Comparison of ENCODE assay signal across 8 mouse cellular contexts in the genomic region with DNA sequence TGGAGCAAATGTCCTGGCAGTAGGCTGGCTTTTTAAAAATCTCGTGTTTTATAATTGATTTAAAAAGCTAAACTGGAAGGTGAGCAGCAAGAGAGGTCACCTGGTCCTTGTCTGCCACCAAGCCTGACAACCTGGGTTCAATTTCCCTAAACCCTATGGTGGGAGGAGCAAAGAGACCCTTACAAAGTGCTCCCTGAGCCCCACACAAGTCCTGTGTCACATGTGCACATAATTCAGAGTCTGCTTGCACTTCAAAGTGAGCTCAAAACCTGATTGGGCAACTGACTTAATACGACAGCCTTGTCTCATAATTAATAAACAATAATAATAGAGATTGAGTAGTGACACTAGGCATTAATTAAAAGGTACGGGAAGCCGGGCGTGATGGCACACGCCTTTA. TPM values are rescaled to one million over a fixed set of nuclear protein-coding genes. Genes with fewer than 3 reads are reported as not detected.
DNase-seq lines count a peak whose midpoint lies in the region; ATAC-seq and TF ChIP-seq lines count a peak whose summit lies in the region.

No protein-coding gene starts in this region.

- no peak for TF ChIP-seq CTCF in heart, adult 2 months (IDR thresholded peaks at IDR 0.05)

- no peaks in the 10 kb centered on the region for H3K27me3 ChIP-seq in heart, adult 2 months (ENCODE audit: control insufficient read depth, insufficient read depth, low read length)
- no peaks in the 10 kb centered on the region for H3K27me3 ChIP-seq in neural tube, embryonic 11.5 days (ENCODE audit: control insufficient read depth, insufficient read depth, low read length)
- no peaks in the 10 kb centered on the region for H3K27me3 ChIP-seq in liver, embryonic 13.5 days
- H3K27me3 ChIP-seq in stomach, embryonic 16.5 days (ENCODE audit: control insufficient read depth, insufficient read depth, low read length): no peaks in the 10 kb centered on the region

- TF ChIP-seq EP300 in heart, adult 2 months (IDR thresholded peaks at IDR 0.05; ENCODE audit: insufficient read depth, low read depth, low read length): no peak

- H3K9me3 ChIP-seq in neural tube, embryonic 11.5 days (ENCODE audit: control insufficient read depth, low read length): no peaks in the 10 kb centered on the region
- H3K9me3 ChIP-seq in liver, embryonic 13.5 days (replicated peaks): no peaks in the 10 kb centered on the region
- no peaks in the 10 kb centered on the region for H3K9me3 ChIP-seq in stomach, embryonic 16.5 days (replicated peaks; ENCODE audit: control insufficient read depth, low read length)

- TF ChIP-seq POLR2A in heart, adult 2 months (IDR thresholded peaks at IDR 0.05; ENCODE audit: insufficient read depth, low read depth, low read length): no peak

- H3K4me2 ChIP-seq in neural tube, embryonic 11.5 days (ENCODE audit: low read depth): peak overlapping the region; percentile 83
- H3K4me2 ChIP-seq in liver, embryonic 13.5 days: peak overlapping the region; percentile 98
- H3K4me2 ChIP-seq in stomach, embryonic 16.5 days (ENCODE audit: low read depth, low read length): peak overlapping the region; percentile 90

- H3K4me1 ChIP-seq in heart, adult 2 months (ENCODE audit: control insufficient read depth, insufficient read depth, low read length): peaks cover 23% of the 10 kb centered on the region
- H3K4me1 ChIP-seq in neural tube, embryonic 11.5 days (ENCODE audit: control insufficient read depth, insufficient read depth, low read length): peaks cover 25% of the 10 kb centered on the region
- peaks cover 71% of the 10 kb centered on the region for H3K4me1 ChIP-seq in liver, embryonic 13.5 days (replicated peaks)
- peaks cover 39% of the 10 kb centered on the region for H3K4me1 ChIP-seq in stomach, embryonic 16.5 days (ENCODE audit: control insufficient read depth, insufficient read depth, low read length)

- H3K79me2 ChIP-seq in heart, adult 2 months (replicated peaks; ENCODE audit: control insufficient read depth, insufficient read depth, low read length): no peaks in the 10 kb centered on the region

- no peaks in the 10 kb centered on the region; the same call in 1 of the 2 replicates for H3K36me3 ChIP-seq in heart, adult 2 months (ENCODE audit: control insufficient read depth, insufficient read depth, low read length)
- H3K36me3 ChIP-seq in neural tube, embryonic 11.5 days (ENCODE audit: control insufficient read depth, insufficient read depth, low read length): peaks cover 2% of the 10 kb centered on the region; the same call in 1 of the 2 replicates
- 0 out of 2 replicates have a peak, but pooled peaks cover 7% of the 10 kb centered on the region for H3K36me3 ChIP-seq in liver, embryonic 13.5 days
- H3K36me3 ChIP-seq in stomach, embryonic 16.5 days (ENCODE audit: control insufficient read depth, insufficient read depth, low read length): no peaks in the 10 kb centered on the region

- no peak for ATAC-seq in neural tube, embryonic 11.5 days (ENCODE audit: insufficient read depth, low FRiP score, low TSS enrichment)
- no peak for ATAC-seq in liver, embryonic 13.5 days (ENCODE audit: low read depth)
- no peak for ATAC-seq in stomach, embryonic 16.5 days (ENCODE audit: insufficient read depth, low FRiP score)

- no peak for DNase-seq in heart, adult 2 months
- DNase-seq in heart, adult 8-10 months (ENCODE audit: low spot score): no peak
- DNase-seq in neural tube, embryonic 11.5 days (ENCODE audit: low spot score): no peak
- no peak for DNase-seq in neural tube, embryonic 10.5 days (ENCODE audit: extremely low spot score, low spot score)
- no peak for DNase-seq in liver, embryonic 13.5 days
- DNase-seq in left cerebral cortex, postnatal 14 days (ENCODE audit: low spot score in 2 of 2): no peak
- DNase-seq in gastrocnemius, postnatal 4 days (ENCODE audit: low spot score in 2 of 2): no peak

- H3K4me3 ChIP-seq in heart, adult 2 months: peak overlapping the region; percentile 72; the same call in 1 of the 2 replicates
- H3K4me3 ChIP-seq in neural tube, embryonic 11.5 days (ENCODE audit: low read depth, low read length): peak overlapping the region; percentile 99
- H3K4me3 ChIP-seq in liver, embryonic 13.5 days (replicated peaks): peak overlapping the region; percentile 80; the same call in 1 of the 2 replicates
- peak overlapping the region; percentile 91 for H3K4me3 ChIP-seq in stomach, embryonic 16.5 days (replicated peaks; ENCODE audit: low read length)

- no peak overlapping the region for H3K9ac ChIP-seq in heart, adult 2 months (ENCODE audit: low read depth, low read length)
- H3K9ac ChIP-seq in neural tube, embryonic 11.5 days (ENCODE audit: low read length): peak overlapping the region; percentile 44; the same call in 1 of the 2 replicates
- H3K9ac ChIP-seq in liver, embryonic 13.5 days: peak overlapping the region; percentile 89; the same call in 1 of the 2 replicates
- H3K9ac ChIP-seq in stomach, embryonic 16.5 days (ENCODE audit: low read length): peak overlapping the region; percentile 100

- peak overlapping the region; percentile 94 for H3K27ac ChIP-seq in heart, adult 2 months
- peak overlapping the region; percentile 100; the same call in 1 of the 2 replicates for H3K27ac ChIP-seq in neural tube, embryonic 11.5 days (ENCODE audit: low read depth, low read length)
- H3K27ac ChIP-seq in liver, embryonic 13.5 days: peak overlapping the region; percentile 94
- peak overlapping the region; percentile 100 for H3K27ac ChIP-seq in stomach, embryonic 16.5 days (ENCODE audit: low read length)

- WGBS in heart, adult 2 months: 88% methylated on average over 6 of the region's 6 CpGs
- WGBS in neural tube, embryonic 11.5 days: 78% methylated on average over 6 of the region's 6 CpGs
- 75% methylated on average over 6 of the region's 6 CpGs for WGBS in liver, embryonic 13.5 days (ENCODE audit: insufficient replicate concordance)
- 79% methylated on average over 6 of the region's 6 CpGs for WGBS in stomach, embryonic 16.5 days

- intact Hi-C loops in heart, adult 2 months (cut with DNase I): loop anchor here (2.0 kb wide), 1 partner anchor 20 kb away; no protein-coding TSS in a partner anchor
- intact Hi-C loops in left cerebral cortex, postnatal 14 days (cut with DNase I): no loop called here

RNA-seq across cellular contexts. Expression of gene Ptov1, which starts 1.0 kb away (rescaled TPM):
- total RNA-seq in heart, adult 2 months (2021): 100 to 1,000 TPM; 155 to 172 TPM
- polyA plus RNA-seq in heart, adult 2 months (2012; rRNA removed): 293 and 317 TPM in 2 replicates
- 100 to 1,000 TPM; 178 to 199 (median 189) TPM for total RNA-seq in heart, adult 8-10 months (2022)
- polyA plus RNA-seq in neural tube, embryonic 11.5 days (2014; fragmentation: Nextera tagmentation; extraction: Ambion mirVana): 418 and 419 TPM in 2 replicates
- 50.4 and 57.0 TPM in 2 replicates for polyA plus RNA-seq in liver, embryonic 13.5 days (2015; fragmentation: Nextera tagmentation; extraction: Ambion mirVana)
- polyA plus RNA-seq in stomach, embryonic 16.5 days (2015; fragmentation: Nextera tagmentation; extraction: Ambion mirVana): 150 and 156 TPM in 2 replicates
- total RNA-seq in left cerebral cortex, postnatal 14 days (2021): 100 to 1,000 TPM; 263 to 271 TPM
- 100 to 1,000 TPM; 332 to 346 TPM for total RNA-seq in gastrocnemius, postnatal 4 days (2021)

RNA-seq across cellular contexts. Expression of gene Pnkp, which starts 13.7 kb away (rescaled TPM):
- 10 to 100 TPM; 15.3 to 19.6 TPM for total RNA-seq in heart, adult 2 months (2021)
- polyA plus RNA-seq in heart, adult 2 months (2012; rRNA removed): 20.2 and 30.1 TPM in 2 replicates
- total RNA-seq in heart, adult 8-10 months (2022): 10 to 100 TPM; 17.8 to 20.6 (median 19.6) TPM
- polyA plus RNA-seq in neural tube, embryonic 11.5 days (2014; fragmentation: Nextera tagmentation; extraction: Ambion mirVana): 30.2 and 30.6 TPM in 2 replicates
- polyA plus RNA-seq in liver, embryonic 13.5 days (2015; fragmentation: Nextera tagmentation; extraction: Ambion mirVana): 22.8 and 24.2 TPM in 2 replicates
- 32.6 and 34.8 TPM in 2 replicates for polyA plus RNA-seq in stomach, embryonic 16.5 days (2015; fragmentation: Nextera tagmentation; extraction: Ambion mirVana)
- 10 to 100 TPM; 26.1 to 28.7 TPM for total RNA-seq in left cerebral cortex, postnatal 14 days (2021)
- total RNA-seq in gastrocnemius, postnatal 4 days (2021): 10 to 100 TPM; 18.6 to 20.5 TPM

RNA-seq across cellular contexts. Expression of gene Tbc1d17, which starts 21.7 kb away (rescaled TPM):
- total RNA-seq in heart, adult 2 months (2021): 10 to 100 TPM; 29.6 to 46.6 TPM
- 56.0 and 61.9 TPM in 2 replicates for polyA plus RNA-seq in heart, adult 2 months (2012; rRNA removed)
- 10 to 100 TPM; 40.7 to 59.5 (median 51.5) TPM for total RNA-seq in heart, adult 8-10 months (2022)
- 69.3 and 93.0 TPM in 2 replicates for polyA plus RNA-seq in neural tube, embryonic 11.5 days (2014; fragmentation: Nextera tagmentation; extraction: Ambion mirVana)
- 29.0 and 30.0 TPM in 2 replicates for polyA plus RNA-seq in liver, embryonic 13.5 days (2015; fragmentation: Nextera tagmentation; extraction: Ambion mirVana)
- 71.7 and 74.1 TPM in 2 replicates for polyA plus RNA-seq in stomach, embryonic 16.5 days (2015; fragmentation: Nextera tagmentation; extraction: Ambion mirVana)
- total RNA-seq in left cerebral cortex, postnatal 14 days (2021): 10 to 100 TPM; 48.3 to 58.7 TPM
- total RNA-seq in gastrocnemius, postnatal 4 days (2021): 10 to 100 TPM; 56.5 to 63.4 TPM

RNA-seq across cellular contexts. Expression of gene Akt1s1, which starts 21.8 kb away (rescaled TPM):
- total RNA-seq in heart, adult 2 months (2021): 10 to 100 TPM; 62.6 to 72.8 TPM
- 53.8 and 63.0 TPM in 2 replicates for polyA plus RNA-seq in heart, adult 2 months (2012; rRNA removed)
- 10 to 100 TPM; 64.3 to 76.2 (median 70.5) TPM for total RNA-seq in heart, adult 8-10 months (2022)
- 37.2 and 49.3 TPM in 2 replicates for polyA plus RNA-seq in neural tube, embryonic 11.5 days (2014; fragmentation: Nextera tagmentation; extraction: Ambion mirVana)
- polyA plus RNA-seq in liver, embryonic 13.5 days (2015; fragmentation: Nextera tagmentation; extraction: Ambion mirVana): 32.0 and 32.1 TPM in 2 replicates
- polyA plus RNA-seq in stomach, embryonic 16.5 days (2015; fragmentation: Nextera tagmentation; extraction: Ambion mirVana): 73.5 and 83.1 TPM in 2 replicates
- 10 to 100 TPM; 80.8 to 81.1 TPM for total RNA-seq in left cerebral cortex, postnatal 14 days (2021)
- total RNA-seq in gastrocnemius, postnatal 4 days (2021): 100 to 1,000 TPM in 1 of 2 experiments, 10 to 100 TPM in 1; 92.4 to 103 TPM

RNA-seq across cellular contexts. Expression of gene Med25, which starts 21.9 kb away (rescaled TPM):
- total RNA-seq in heart, adult 2 months (2021): 10 to 100 TPM; 70.0 to 85.8 TPM
- polyA plus RNA-seq in heart, adult 2 months (2012; rRNA removed): 107 and 121 TPM in 2 replicates
- 10 to 100 TPM; 79.8 to 88.1 (median 85.0) TPM for total RNA-seq in heart, adult 8-10 months (2022)
- polyA plus RNA-seq in neural tube, embryonic 11.5 days (2014; fragmentation: Nextera tagmentation; extraction: Ambion mirVana): 87.7 and 93.1 TPM in 2 replicates
- polyA plus RNA-seq in liver, embryonic 13.5 days (2015; fragmentation: Nextera tagmentation; extraction: Ambion mirVana): 47.2 and 51.2 TPM in 2 replicates
- polyA plus RNA-seq in stomach, embryonic 16.5 days (2015; fragmentation: Nextera tagmentation; extraction: Ambion mirVana): 89.9 and 94.0 TPM in 2 replicates
- total RNA-seq in left cerebral cortex, postnatal 14 days (2021): 100 to 1,000 TPM in 1 of 2 experiments, 10 to 100 TPM in 1; 92.5 to 103 TPM
- 10 to 100 TPM; 63.8 to 67.6 TPM for total RNA-seq in gastrocnemius, postnatal 4 days (2021)
